Mouse (Mus musculus): ENCODE data around the gene Pabpc4. TPM values are rescaled to one million over a fixed set of nuclear protein-coding genes. Genes with fewer than 3 reads are reported as not detected.

The Pabpc4 gene
- total RNA-seq (2015; ENCODE audit: low replicate concordance) (139 and 182 TPM in 2 replicates), total RNA-seq (2017; ENCODE audit: low replicate concordance) (218 and 250 TPM in 2 replicates)

DNA sequence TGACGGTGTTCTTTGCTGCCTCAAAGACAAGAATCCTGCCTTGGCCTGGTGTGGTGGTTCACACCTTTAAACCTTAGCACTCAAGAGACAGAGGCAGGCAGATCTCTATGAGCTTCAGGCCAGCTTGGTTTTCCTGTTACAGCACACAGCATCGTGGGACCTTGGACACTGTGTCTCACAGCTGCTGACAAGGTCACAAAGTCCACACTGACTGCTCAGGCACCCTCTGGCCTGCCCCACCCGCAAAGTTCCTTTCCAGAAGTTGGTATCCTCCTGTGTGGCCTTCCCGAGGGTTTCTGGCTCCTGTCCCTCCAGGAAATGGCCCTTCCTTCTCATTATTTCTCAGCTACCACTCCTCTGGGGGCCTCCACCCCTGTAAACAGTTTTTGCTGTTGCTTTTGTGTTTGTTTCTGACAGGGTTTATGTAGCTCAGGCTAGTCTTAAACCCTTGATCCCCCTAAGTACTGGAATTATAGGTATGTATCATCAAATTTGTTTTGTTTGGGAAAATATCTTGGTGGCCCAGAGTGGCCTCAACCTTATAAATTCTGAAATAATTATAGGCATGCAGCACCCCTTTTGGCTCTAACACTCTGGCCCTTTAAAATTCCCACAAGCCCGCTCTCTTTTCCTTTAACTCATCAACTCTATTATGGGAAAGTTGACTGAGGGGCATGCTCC, at the start of gene Pabpc4:
Pabpc4 (plus strand) TSS at position 631 of the 681 bp plus-strand sequence.
- no peak for ATAC-seq (replicated peaks; ENCODE audit: low FRiP score, poor library complexity, severe bottlenecking)

DNA sequence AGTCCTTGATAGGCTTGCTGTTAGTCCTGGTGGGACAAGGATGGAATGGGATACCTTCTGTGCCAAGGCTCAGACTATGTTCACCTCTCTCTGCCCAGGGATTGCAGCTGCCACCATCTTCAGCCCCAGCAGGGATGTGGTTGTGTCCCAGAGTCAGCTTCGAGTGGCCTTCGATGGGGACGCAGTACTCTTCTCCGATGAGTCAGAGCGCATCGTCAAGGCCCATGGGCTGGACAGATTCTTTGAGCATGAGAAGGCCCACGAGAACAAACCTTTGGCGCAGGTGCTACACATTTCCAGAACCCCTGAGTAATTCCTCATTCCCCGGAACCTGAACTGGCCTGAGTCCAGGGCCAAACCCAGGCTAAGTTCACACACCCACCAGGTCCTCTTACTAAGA, 48.2 kb upstream of the Pabpc4 start:
- ATAC-seq (replicated peaks; ENCODE audit: low FRiP score, poor library complexity, severe bottlenecking) = no peak

DNA sequence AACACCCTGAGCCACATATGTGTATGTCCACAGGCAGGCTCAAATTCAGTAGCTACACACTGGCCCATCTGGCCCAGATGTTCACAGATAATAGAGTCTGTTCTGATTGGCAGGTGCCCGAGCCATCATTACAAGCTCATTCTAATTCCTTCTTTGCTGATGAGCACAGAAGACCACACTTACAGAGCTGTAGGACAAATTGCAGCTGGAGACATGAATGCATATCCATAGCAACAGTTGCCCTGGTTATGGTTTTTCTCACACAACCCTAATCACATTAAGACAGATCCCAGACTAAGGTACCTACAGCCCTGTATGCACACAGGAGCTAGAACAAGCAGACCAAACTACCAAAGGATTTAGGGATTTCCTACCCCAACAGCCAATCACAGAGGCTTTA, 46.8 kb upstream of the Pabpc4 start:
- no peak for ATAC-seq (replicated peaks; ENCODE audit: low FRiP score, poor library complexity, severe bottlenecking)

DNA sequence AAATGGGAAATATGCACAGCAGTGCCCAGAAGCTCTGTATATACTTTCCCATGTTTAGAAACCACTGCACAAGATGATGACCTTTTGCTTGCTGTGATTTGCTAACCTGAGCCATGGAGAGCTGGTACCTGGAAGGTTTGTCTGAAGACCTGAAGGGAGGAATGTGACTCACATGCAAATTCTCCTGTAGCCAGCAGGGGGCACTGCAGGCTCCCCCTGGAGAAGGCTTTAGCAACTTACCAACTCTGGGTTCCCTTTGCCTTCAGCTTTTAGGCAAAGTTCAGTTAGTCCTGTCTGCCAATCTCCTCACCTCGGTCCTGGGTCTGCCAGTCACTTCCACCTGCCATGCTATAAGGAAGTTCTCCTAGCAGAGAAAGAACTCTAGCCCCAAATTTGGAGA, 45.4 kb upstream of the Pabpc4 start:
- ATAC-seq (replicated peaks; ENCODE audit: low FRiP score, poor library complexity, severe bottlenecking) = 0 out of 2 replicates have a peak, but pooled peaks have one; percentile 60

DNA sequence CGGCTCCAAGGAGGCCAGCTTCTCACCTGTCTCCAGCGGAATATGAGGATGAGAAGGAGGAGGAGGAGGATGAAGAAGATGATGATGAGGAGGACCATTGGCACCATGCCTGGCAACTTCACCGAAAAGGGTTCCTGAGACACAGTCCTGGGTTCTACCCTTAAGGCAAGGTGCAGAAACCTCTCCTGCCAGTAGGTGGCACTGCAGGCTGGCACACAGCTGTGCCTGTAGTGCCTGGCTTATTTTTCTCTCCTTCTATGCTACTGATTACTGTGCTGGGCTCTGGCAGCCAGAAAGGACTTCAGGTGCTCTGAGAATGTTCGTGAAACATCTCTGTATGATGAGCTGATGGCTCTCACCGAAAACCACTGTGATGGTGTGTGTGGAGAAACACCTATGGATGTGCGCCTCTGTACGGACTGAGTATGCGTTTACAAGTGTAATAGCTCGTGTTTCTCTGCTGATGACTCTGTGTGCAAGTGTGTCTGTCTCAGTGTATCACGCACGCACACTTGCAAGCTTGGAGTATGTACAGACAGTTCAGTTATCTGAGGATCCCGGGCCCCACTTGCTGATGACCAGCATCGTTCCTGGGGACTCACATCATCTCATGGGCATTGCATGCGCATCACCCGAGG, 42.3 kb upstream of the Pabpc4 start:
- peak; percentile 71 for ATAC-seq (replicated peaks; ENCODE audit: low FRiP score, poor library complexity, severe bottlenecking)

DNA sequence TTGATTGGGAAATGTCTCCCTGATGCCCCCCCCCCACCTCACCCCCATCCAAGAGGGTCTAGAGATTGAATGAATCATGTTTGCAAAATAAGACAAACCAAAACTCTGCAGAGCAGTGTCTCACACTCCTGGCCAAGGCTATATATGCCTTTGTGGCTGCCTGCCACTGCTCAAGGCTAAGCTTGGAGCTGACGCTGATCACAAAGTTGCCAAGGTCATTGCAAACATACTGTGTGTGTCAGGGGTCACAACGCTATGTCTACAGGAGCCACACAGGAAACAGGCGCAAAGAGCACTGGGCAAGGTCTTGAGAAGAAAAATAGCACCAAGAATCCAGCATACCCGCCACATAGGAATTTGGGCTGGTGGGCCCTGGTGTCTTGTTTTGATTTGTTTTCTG, 41.5 kb upstream of the Pabpc4 start:
- ATAC-seq (replicated peaks; ENCODE audit: low FRiP score, poor library complexity, severe bottlenecking) = no peak

DNA sequence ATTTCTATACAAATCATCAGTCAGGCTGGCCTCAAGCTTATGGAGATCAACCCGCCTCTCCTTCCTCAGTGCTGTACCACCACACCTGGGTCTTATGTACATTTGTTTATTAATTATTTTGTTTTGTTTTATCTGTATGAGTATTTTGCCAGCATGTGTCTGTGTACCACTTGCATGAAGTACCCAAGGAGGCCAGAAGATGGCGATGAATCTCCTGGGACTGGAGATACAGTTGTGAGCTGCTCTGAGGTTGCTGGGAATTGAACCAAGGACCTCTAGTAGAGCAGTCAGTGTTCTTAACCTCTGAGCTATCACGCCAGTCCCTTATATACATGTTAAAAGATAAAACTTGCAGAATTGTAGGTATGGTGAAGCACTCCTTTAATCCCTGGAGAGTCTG, 38.8 kb upstream of the Pabpc4 start:
- ATAC-seq (replicated peaks; ENCODE audit: low FRiP score, poor library complexity, severe bottlenecking) = no peak

DNA sequence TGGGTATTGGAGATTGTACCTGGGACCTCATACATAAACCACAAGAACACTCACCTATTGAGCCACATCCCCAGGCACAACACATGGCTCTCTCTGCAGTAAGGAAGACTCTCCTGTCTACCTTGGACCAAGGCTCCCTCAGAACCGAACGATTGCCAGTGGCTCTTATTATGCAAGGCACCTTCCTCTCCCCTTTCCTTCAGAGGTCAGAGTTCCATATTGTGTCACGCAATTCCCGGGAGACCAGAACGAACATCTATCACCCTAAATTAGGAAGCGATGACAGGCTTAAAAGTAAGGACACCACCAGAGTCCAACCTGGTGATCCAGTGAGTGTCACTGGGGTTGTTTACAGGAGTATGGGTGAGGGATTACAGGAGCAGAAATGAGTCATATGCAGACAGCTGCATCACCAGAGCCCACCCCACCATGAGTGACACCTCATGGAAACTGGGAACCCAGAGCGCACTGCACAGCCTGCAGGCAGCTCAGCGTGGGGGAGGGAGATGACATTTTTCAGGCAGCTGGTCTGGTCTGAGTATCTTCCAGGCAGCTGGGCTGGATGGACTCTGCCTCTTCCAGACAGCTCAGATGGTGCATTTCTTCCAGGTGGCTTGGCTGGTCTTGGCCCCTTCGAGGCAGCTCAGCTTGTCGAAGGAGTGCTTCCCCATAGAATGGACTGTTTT, 36.3 kb upstream of the Pabpc4 start:
- no peak for ATAC-seq (replicated peaks; ENCODE audit: low FRiP score, poor library complexity, severe bottlenecking)

DNA sequence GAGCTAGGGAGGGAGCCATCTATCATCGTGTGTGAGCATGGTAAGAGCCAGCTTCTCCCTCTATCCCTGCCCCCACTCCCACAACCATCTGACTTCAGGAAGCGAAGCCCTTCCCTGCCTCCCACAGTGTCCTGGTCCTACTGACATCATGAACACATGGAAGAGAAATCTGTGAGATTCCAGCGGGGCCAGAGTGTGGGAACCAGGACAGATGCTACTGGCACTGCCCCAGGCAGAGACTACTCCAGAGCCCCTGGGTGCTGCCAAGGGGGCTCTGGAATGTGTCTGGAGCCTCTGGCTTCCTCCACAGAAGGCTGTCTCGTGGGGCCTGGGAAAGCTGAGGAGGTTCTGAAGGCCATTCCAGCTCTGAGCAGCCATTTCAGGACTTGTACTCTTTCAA, 34.4 kb upstream of the Pabpc4 start:
- ATAC-seq (replicated peaks; ENCODE audit: low FRiP score, poor library complexity, severe bottlenecking) = no peak

DNA sequence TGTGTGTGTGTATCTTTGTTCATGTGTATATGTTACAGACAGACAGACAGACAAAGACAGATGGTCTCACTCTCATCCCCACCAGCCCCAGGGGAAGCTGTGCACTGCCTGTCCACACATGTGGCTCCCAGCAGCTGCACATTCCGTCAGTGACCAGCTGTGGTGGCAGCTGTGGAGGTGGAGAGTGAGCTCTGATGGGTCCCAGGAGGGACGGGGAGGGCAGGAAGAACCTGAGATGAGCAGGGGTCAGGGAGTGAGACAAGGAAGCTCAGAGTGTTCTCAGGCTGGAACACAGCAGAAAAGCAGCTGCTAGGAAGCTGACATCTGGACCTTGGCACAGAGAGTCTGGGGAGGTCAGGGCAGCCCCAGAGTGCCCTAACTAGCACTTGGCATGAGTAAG, 33.9 kb upstream of the Pabpc4 start:
- ATAC-seq (replicated peaks; ENCODE audit: low FRiP score, poor library complexity, severe bottlenecking) = no peak

DNA sequence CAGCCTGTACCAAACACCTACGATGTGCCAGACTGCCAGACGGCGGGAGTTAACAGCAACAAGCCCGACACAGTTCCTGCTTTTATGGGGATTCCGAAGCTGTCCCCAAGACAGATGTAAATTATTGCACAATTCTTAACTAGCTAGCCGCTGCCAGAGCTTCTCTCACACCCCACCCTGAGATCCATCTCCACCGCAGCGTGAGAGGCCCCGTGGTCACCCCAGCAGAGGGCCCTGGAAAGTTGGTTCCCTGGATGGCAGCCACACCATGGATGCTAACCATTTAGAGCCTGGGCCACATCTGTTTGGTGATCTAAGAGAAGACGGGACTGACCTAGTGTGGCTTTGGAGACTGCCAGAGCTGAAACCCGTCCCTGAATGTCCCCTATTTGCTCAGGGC, 33.0 kb upstream of the Pabpc4 start:
- no peak for ATAC-seq (replicated peaks; ENCODE audit: low FRiP score, poor library complexity, severe bottlenecking)

DNA sequence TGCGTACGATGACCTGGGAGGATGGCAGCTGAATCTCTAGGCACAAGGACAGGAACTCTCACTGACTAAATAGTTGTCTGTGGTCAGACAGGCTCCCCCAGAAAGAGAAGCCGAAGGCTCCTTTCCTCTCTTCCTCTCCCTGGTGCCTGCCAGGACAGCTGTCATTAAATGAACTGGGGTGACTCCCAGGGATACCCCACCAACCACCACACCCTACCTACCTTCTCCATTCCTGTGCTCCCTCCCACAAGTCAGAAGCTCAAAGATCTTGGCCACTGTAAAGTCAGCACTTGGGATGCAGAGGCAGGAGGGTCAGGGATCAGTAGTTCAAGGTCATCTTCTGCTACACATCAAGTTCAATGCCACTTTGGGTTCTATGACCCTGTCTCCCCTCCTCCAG, 29.3 kb upstream of the Pabpc4 start:
- no peak for ATAC-seq (replicated peaks; ENCODE audit: low FRiP score, poor library complexity, severe bottlenecking)

DNA sequence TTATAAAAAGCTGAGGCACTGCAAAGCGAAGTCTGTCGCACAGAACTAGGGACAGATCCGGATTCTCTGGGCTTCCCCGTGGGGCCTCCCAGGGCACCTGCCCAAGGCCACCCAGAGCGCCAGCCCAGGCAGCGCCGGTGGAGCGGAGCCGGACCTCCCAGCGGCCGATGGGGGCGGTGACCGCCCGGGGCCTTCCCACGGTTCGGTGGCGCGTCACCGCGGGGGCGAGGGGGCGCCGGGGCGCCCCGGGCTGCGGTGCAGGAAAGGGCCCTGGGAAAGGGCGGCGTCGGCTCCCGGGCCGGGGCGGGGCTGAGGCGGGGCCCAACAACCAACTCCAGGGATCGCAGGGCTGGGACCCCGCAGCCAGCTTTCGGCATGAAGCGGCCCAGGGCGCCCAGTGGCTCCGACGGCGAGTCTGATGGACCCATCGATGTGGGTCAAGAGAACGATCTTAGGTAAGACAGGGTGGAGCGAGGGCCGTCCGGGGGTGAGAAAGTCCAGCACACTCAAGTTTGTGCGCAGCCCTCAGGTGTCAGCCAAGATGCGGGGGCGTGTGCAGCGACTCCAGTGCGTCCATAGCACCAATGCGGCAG, 28.6 kb upstream of the Pabpc4 start, which contains the start of gene Heyl:
Heyl (plus strand) TSS at position 65 of the 593 bp plus-strand sequence.
- ATAC-seq (replicated peaks; ENCODE audit: low FRiP score, poor library complexity, severe bottlenecking) = no peak

DNA sequence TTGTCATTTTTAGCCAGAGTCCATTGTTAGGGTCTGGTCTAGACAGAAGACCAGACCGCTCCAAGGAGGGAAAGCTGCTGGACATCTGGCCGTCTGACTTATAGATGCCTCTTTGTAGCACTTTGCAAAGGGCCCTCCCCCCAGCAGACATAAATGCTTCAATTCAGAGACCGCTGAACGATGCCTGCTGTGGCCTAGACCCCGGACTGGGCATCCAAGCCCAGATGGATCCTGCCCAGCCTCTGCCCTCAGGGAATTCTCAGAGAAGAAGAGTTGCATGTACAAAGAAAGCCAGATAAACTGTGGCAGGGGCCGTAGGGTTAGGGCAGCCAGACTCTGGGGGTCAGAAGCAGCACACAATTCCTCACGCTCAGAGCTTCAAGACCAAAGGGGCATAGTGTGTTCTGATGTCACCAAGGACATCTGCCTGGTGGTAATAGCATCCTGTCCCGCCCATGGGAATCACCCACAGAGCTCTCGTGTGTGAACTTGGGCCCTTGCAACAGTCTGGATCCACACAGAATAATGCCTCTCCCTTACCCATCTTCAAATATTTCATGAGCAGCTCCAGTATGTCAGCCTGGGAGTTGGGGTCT, 26.2 kb upstream of the Pabpc4 start:
- no peak for ATAC-seq (replicated peaks; ENCODE audit: low FRiP score, poor library complexity, severe bottlenecking)

DNA sequence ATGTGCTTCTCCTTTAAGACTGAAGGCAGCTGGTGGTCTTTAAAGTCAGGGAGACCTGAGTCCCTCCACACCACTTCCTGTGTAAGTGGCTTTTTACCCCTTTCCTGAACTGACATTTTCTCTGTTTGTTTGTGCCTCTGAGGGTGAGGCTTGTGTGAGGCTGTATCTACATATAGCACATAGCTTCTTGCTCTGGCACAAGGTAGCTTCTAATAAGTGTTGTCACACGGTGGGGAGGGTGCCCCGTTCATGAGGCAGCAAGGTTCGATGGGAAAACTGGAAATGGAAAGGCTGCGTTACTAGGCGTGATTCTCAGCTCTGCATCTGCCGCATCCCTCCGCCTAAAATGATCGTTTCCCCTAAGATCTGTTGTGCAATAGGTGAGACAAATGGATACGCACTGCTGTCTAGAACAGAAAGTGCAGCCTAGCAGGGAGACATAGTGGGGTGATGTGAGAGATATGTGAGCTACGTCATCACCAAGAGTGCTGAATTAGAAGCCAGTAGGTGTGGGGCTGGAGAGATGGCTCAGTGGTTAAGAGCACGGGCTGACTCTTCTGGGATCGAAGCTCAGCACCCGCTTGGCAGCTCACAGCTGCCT, 25.6 kb upstream of the Pabpc4 start:
- ATAC-seq (replicated peaks; ENCODE audit: low FRiP score, poor library complexity, severe bottlenecking) = no peak

DNA sequence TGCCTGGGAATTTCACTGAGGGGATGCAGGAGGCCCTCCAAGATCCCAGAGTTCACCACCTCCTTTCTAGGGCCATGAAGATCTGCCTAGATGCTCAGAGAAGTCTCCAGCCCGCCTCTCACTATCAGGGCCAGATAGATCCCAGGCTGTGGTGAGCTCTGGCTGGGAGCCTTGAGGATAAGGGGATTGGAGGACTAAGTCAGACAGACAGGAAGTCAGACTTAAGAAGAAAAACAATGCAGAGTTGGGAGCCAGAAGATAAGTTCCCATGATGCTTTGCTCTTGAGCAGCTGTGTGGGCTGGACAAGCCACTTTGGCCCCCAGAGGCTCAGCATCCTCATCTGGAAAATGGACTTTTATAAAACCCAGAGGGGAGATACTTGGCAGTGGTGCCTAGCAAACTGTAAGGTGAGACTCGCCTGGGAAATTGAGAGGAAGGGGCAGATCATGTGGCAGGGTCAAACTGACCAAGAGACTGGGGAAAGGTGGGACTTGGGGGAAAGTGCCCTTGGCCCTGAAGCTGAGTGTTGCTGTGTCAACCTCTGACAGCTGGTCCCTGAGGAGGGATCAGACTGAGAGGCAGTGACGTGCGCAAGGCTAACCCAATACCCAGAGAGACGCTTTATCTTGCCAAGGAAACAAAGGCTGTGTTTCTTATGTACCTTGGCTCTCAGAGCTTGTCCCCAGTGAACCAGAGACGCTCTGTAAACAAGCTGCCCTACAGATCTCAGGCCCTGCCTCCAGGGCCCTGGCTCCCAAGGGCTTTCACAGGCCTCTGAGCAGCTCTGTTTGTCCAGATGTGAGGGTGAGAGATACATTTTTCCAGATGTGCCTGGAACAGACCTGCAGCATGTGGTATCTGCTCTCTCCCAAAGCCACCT, 24.5 kb upstream of the Pabpc4 start:
- no peak for ATAC-seq (replicated peaks; ENCODE audit: low FRiP score, poor library complexity, severe bottlenecking)

DNA sequence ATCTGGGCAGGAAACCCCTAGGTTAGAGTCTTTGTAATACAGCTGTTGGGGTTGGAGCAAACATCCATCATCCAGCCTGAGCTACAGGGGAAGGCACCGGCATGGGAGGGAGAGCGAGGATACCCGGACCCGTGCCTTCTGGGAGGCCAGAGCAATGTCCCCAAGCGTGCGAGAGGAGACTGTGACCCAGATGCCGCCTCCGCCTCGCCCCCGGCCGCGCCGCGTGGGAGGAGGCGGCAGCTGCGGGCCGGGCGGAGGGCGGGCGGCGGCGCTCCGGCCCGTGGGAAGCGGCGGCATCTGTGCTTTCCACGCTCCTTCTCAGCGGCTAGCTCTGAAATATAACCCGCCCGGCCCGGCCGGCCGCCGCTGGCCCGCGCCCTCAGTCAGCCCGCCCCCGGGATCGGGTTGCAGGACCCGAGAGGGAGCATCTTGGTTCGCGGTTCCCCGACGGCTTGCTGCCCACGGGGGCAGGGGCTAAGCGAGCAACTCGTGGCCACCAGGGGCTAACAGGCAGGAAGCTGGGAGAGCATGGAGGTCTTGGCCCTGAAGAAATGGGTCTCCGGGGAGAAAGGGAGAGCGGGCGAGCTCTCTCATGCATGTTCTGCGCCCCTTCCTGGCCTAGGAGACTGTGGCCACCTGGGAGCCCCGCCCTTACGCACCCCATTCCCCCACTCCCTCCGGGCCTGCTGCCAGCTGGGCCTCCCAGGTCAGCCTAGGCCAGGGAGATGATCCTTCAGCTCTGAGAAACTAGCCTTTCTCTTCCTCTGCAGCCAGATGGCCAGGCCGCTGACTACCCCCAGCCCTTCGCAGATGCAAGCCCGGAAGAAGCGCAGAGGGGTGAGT, 22.6 kb upstream of the Pabpc4 start:
- no peak for ATAC-seq (replicated peaks; ENCODE audit: low FRiP score, poor library complexity, severe bottlenecking)

DNA sequence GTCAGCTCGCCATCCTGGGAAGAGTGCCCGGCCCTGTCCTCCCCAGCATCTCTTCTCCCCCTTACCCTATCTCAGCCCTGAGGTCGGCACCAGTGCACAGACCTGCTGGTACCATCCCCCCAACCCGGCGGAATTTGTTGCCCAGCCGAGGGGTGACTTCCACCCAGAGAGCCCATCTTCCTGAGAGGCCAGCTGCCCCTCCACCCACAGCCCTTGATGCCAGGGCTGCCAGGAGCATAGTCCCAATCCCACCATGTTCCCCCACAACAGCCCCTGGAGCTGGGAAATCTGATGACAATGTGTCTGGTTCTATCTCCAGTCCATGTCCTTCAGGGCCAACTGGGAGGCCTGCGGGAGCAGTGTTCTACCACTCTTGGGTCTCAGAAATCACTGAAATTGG, 15.9 kb upstream of the Pabpc4 start:
- ATAC-seq (replicated peaks; ENCODE audit: low FRiP score, poor library complexity, severe bottlenecking) = no peak

Data from erythroblast, adult 5-6 weeks (primary cell).